Mouse (Mus musculus) lung, embryonic 16.5 days (tissue): ENCODE results near the gene Ctsh. TPM values are rescaled to one million over a fixed set of nuclear protein-coding genes. Genes with fewer than 3 reads are reported as not detected.
A peak's percentile ranks its signal among the peaks of the same experiment; 100 is the strongest.
"Not testable (repeated sequence)": the region's sequence is repeated elsewhere in the genome, so short reads cannot be mapped to it uniquely, and the experiment has no call there.

Experiments
- ATAC-seq: fragments of 200-750 bp; cut with Nextera tagmentation; 2 replicates; pipeline ENCODE4 v1.8.0; 2017; ENCODE audit warnings: low read depth, mild to moderate bottlenecking, moderate library complexity
- H3K27ac ChIP-seq: fragments of 300-500 bp; sonication (generic); 2 replicates; pipeline ENCODE4 v1.5.1; 2014; ENCODE audit warnings: mild to moderate bottlenecking, control low read depth, low read length
- H3K27me3 ChIP-seq: fragments of 300-500 bp; sonication (generic); 2 replicates; pipeline ENCODE4 v1.6.1; 2014; ENCODE audit warnings: low read depth, low read length, mixed read lengths; ENCODE audit not compliant: control insufficient read depth, insufficient read depth
- H3K36me3 ChIP-seq: fragments of 300-500 bp; sonication (generic); 2 replicates; pipeline ENCODE4 v1.6.1; 2014; ENCODE audit warnings: low read length; ENCODE audit not compliant: control insufficient read depth, insufficient read depth
- H3K4me1 ChIP-seq: fragments of 300-500 bp; sonication (generic); replicated peaks from 2 replicates; pipeline ENCODE4 v1.6.1; 2014; ENCODE audit warnings: low read length, mixed read lengths; ENCODE audit not compliant: control insufficient read depth, insufficient read depth
- H3K4me2 ChIP-seq: fragments of 300-500 bp; sonication (generic); 2 replicates; pipeline ENCODE4 v1.6.1; 2014; ENCODE audit warnings: low read depth, low read length, control low read depth
- H3K4me3 ChIP-seq: fragments of 300-500 bp; sonication (generic); 2 replicates; pipeline ENCODE4 v1.5.1; 2014; ENCODE audit warnings: mild to moderate bottlenecking, low read length, control low read depth
- H3K9ac ChIP-seq: fragments of 300-500 bp; sonication (generic); 2 replicates; pipeline ENCODE4 v1.6.1; 2014; ENCODE audit warnings: low read length, control low read depth
- H3K9me3 ChIP-seq: fragments of 300-500 bp; sonication (generic); 2 replicates; pipeline ENCODE4 v1.6.1; 2016; ENCODE audit warnings: low read length; ENCODE audit not compliant: control insufficient read depth
- WGBS: fragments of 180-500 bp; shearing (Covaris S2); extraction: QIAGEN DNeasy Blood & Tissue Kit; methylation state at CpG from one replicate; pipeline ENCODE4 v1.1.7; 2014; 5-methylcytosine and 5-hydroxymethylcytosine counted together
- polyA plus RNA-seq: library from polyadenylated mRNA; unstranded; fragments of >200 nt; fragmentation: Nextera tagmentation; extraction: Ambion mirVana; gene quantifications from 2 replicates; pipeline ENCODE4 v1.2.1, GENCODE M21; 2015

Ctsh gene
- polyA plus RNA-seq, 1 experiment from 2014 or later: 831 TPM

DNA sequence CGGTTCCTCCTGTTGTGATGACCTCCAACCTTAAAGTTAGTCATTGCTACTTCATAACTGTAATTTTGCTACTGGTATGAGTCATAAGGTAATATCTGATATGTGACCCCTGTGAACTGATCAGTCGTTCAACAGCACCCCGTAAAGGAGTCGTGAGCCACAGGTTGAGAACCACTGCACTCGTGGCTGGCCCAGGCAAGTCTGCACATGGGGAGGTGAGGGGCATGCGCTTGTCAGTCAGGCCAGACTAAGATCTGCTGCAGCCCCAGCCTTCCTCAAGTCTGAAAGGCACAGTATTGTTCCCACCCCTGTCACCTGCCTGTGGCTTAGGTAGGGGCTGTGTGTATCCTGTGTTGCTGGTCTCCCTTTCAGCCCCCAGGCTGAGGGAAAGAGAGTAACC, 14.8 kb downstream of the Ctsh start:
- Histone ChIP-seq H3K9ac (no peak overlapping the region), H3K4me2 (no peak overlapping the region), H3K36me3 (peaks cover 2% of the 10 kb centered on the region; the same call in 1 of the 2 replicates), H3K4me3 (no peak overlapping the region), H3K9me3 (no peaks in the 10 kb centered on the region), H3K27me3 (no peaks in the 10 kb centered on the region), H3K27ac (peak overlapping the region; percentile 62), H3K4me1 (peaks cover 3% of the 10 kb centered on the region; the same call in 1 of the 2 replicates)
- WGBS: 70% methylated on average over 6 of the region's 6 CpGs
- ATAC-seq: no peak

GRCm38 (mm10) chr9:90069485-90069884, 15.5 kb downstream of the Ctsh start:
- 43% methylated on average over 7 of the region's 7 CpGs for WGBS
- Histone ChIP-seq H3K9ac (no peak overlapping the region), H3K27me3 (no peaks in the 10 kb centered on the region), H3K4me1 (peaks cover 3% of the 10 kb centered on the region; the same call in 1 of the 2 replicates), H3K4me3 (no peak overlapping the region), H3K9me3 (no peaks in the 10 kb centered on the region), H3K27ac (peak overlapping the region; percentile 62), H3K36me3 (peaks cover 2% of the 10 kb centered on the region; the same call in 1 of the 2 replicates), H3K4me2 (no peak overlapping the region)
- peak; percentile 89 for ATAC-seq

DNA sequence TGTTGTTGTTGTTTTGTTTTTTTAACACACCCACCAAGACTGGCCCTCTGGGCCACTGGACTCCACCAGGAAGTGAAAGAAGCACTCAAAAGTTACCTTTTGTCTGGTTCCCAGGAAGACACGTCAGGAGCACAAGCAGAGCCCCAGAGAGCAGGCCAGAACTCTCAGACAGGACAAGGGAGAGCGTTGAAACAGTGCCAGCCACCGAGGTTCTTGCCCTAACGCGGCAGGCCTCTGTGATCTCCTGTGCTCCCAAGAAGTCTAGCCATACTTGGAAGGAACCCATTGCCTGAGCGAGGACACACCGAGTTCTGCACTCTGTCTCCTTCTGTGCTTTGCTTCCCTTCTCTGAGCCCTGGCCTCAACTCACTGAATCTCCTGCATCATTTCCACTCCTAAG, 16.2 kb downstream of the Ctsh start:
- ATAC-seq: no peak
- Histone ChIP-seq H3K27me3 (no peaks in the 10 kb centered on the region), H3K4me3 (no peak overlapping the region), H3K9me3 (no peaks in the 10 kb centered on the region), H3K4me1 (peaks cover 3% of the 10 kb centered on the region; the same call in 1 of the 2 replicates), H3K36me3 (peaks cover 7% of the 10 kb centered on the region; the same call in 1 of the 2 replicates), H3K27ac (no peak overlapping the region; the same call in 1 of the 2 replicates), H3K9ac (no peak overlapping the region), H3K4me2 (no peak overlapping the region)
- WGBS: 57% methylated on average over 7 of the region's 7 CpGs

DNA sequence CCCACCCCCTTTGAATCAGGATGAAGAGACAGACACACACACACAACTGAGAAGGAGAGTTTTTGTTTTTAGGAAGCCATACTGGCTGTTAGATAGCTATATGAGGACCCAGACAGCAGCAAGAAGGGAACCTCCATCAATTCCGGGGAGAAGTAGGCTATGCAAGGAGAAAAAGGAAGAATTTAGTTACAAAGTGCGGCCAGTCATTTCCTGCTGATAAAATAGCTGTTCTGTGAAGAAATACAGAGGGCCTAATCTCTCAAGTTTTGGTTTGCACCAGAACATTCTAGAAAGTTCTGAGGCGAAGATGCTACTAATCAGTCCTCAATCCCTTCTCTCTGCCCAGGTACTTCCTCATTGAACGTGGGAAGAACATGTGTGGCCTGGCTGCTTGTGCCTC, 21.4 kb downstream of the Ctsh start:
- Histone ChIP-seq H3K27ac (no peak overlapping the region), H3K27me3 (no peaks in the 10 kb centered on the region), H3K9me3 (no peaks in the 10 kb centered on the region), H3K9ac (no peak overlapping the region), H3K36me3 (peaks cover 7% of the 10 kb centered on the region; the same call in 1 of the 2 replicates), H3K4me1 (no peaks in the 10 kb centered on the region), H3K4me3 (no peak overlapping the region), H3K4me2 (no peak overlapping the region)
- ATAC-seq: no peak
- 61% methylated on average over 4 of the region's 4 CpGs for WGBS

- WGBS: 86% methylated on average over 5 of the region's 5 CpGs
- H3K9ac ChIP-seq: no peak overlapping the region
- H3K4me2 ChIP-seq: no peak overlapping the region
- no peaks in the 10 kb centered on the region for H3K9me3 ChIP-seq
- H3K27ac ChIP-seq: no peak overlapping the region
- H3K4me3 ChIP-seq: no peak overlapping the region
- H3K36me3 ChIP-seq: peaks cover 7% of the 10 kb centered on the region; the same call in 1 of the 2 replicates
- no peaks in the 10 kb centered on the region for H3K4me1 ChIP-seq
- no peak for ATAC-seq
- no peaks in the 10 kb centered on the region for H3K27me3 ChIP-seq
Measured at GRCm38 (mm10) chr9:90076131-90076530, 22.2 kb downstream of the Ctsh start.

GRCm38 (mm10) chr9:90076849-90077461, 23.0 kb downstream of the Ctsh start:
- Histone ChIP-seq H3K9me3 (no peaks in the 10 kb centered on the region), H3K4me2 (no peak overlapping the region), H3K9ac (no peak overlapping the region), H3K4me1 (no peaks in the 10 kb centered on the region), H3K36me3 (peaks cover 7% of the 10 kb centered on the region; the same call in 1 of the 2 replicates), H3K4me3 (no peak overlapping the region), H3K27me3 (no peaks in the 10 kb centered on the region), H3K27ac (no peak overlapping the region)
- ATAC-seq: peak; percentile 24; the same call in 1 of the 2 replicates
- 59% methylated on average over 8 of the region's 8 CpGs for WGBS

DNA sequence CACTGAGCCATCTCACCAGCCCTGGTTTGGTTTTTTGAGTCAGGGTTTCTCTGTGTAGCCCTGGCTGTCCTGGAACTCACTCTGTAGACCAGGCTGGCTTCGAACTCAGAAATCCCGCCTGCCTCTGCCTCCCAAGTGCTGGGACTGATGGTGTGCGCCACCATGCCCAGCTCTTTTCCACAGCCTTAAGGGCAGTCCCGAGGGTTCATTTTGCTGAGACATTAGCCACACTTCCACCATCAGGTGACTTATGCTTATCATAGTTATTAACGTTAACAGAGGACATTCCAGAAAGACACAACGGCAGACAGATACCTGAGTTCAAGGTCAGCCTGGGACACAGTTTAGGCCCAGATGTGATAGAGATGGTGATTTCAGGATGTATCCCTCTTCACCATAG, 28.0 kb downstream of the Ctsh start:
- not testable (repeated sequence) for ATAC-seq, H3K4me3 ChIP-seq, H3K27me3 ChIP-seq, H3K9me3 ChIP-seq, H3K27ac ChIP-seq, H3K9ac ChIP-seq, H3K4me2 ChIP-seq, H3K4me1 ChIP-seq, H3K36me3 ChIP-seq
- 78% methylated on average over 6 of the region's 6 CpGs for WGBS

- H3K27me3 ChIP-seq: no peaks in the 10 kb centered on the region
- H3K27ac ChIP-seq: no peak overlapping the region
- no peaks in the 10 kb centered on the region for H3K9me3 ChIP-seq
- peaks cover 7% of the 10 kb centered on the region for H3K36me3 ChIP-seq
- no peaks in the 10 kb centered on the region for H3K4me1 ChIP-seq
- H3K9ac ChIP-seq: no peak overlapping the region
- H3K4me2 ChIP-seq: no peak overlapping the region
- H3K4me3 ChIP-seq: no peak overlapping the region
- no peak for ATAC-seq
- WGBS: 88% methylated on average over 1 of the region's 1 CpGs
Measured at GRCm38 (mm10) chr9:90082992-90083391, 29.0 kb downstream of the Ctsh start.

GRCm38 (mm10) chr9:90084152-90084551, 30.2 kb downstream of the Ctsh start:
- Histone ChIP-seq H3K27me3 (no peaks in the 10 kb centered on the region), H3K4me2 (no peak overlapping the region), H3K4me3 (no peak overlapping the region), H3K9me3 (no peaks in the 10 kb centered on the region), H3K9ac (no peak overlapping the region), H3K27ac (no peak overlapping the region), H3K4me1 (no peaks in the 10 kb centered on the region), H3K36me3 (peaks cover 13% of the 10 kb centered on the region)
- no peak for ATAC-seq
- 82% methylated on average over 3 of the region's 3 CpGs for WGBS
